Mouse (Mus musculus) v-Abl transformed pro-B cells (cell line): Measurements from ENCODE around the gene Rapgef2.
"Not testable (repeated sequence)": the region's sequence is repeated elsewhere in the genome, so short reads cannot be mapped to it uniquely, and the experiment has no call there.

Experiments used
- in situ Hi-C, 2 experiments: fragments of 400-800 bp; cut with MboI; formaldehyde crosslinking; loops; one replicate each; pipeline ENCODE4 v1.15.1; 2025; ENCODE audit not compliant: unreplicated experiment in 2 of 2

The Rapgef2 gene

DNA sequence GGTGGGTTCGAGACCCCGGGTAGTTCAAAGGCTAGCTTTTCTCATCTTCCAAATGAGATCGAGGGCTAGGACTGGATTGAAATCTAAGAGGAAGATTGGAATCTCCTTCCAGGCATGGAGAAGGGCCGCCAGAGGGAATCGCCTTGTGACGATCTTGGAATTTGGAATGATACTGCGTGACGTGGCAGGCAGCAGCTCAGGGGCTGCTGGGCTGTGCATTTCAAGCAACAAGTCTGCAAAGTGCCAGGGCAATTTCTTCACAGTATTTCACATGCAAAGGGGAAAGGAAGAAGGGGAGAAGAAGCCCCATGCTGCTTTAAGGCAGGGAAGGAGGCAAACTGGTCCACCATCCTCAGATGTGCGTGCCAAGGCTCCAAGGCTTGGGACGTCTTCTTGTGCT is 222.2 kb downstream of the Rapgef2 start:
- in situ Hi-C loops: no loop called here

DNA sequence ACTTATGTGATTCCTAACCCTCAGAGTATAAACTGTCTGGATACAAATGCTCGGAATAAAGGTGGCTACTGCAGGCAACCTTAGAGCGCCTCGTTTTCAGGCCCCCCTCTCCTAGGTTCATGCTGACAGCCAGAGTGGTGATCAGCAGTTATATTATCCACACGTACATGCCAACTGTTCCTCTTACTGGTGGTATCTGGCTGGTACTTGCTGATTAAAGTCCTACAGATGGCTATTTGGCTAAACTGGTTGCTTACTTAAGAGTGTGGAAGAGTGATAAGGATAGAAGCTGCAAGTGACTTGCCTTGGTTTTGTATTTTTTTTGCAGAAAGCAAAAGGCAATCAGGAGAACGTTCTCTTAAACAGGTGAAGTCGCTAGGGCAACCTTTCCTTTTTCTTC is 224.9 kb downstream of the Rapgef2 start:
- in situ Hi-C loops: no loop called here

DNA sequence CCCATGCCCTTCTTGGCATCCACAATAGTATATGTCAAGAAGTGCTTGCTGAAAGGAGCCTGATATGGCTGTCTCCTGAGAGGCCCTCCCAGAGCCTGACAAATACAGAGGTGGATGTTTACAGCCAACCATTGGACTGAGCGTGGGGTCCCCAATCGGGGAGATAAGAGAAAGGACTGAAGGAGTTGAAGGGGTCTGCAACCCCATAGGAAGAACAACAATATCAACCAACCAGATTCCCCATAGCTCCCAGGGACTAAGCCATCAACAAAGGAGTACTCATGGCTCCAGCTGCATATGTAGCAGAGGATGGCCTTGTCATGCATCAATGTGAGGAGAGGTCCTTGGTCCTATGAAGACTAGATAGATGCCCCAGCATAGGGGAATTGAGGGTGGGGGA is 227.8 kb downstream of the Rapgef2 start:
- in situ Hi-C loops: not testable (repeated sequence)

DNA sequence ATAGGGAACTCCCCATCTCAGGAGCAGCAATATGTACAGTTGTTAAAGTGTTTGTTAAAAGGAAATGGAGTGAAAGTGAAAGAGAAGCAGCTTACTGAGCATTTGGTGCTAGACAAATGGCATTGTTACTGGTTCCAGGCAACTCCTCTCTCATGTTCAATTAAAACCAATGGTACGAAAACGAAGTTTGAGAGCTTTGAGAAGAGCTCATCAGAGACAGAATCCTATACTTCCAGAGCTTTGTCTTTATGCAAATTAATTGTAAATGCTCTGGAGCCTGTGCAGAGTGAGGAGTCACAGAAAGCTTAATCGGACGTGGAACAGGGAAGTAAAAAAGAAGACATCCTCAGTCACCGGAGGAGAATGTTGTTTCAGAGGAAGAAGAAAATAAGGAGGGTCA is 241.1 kb downstream of the Rapgef2 start:
- in situ Hi-C loops: no loop called here

DNA sequence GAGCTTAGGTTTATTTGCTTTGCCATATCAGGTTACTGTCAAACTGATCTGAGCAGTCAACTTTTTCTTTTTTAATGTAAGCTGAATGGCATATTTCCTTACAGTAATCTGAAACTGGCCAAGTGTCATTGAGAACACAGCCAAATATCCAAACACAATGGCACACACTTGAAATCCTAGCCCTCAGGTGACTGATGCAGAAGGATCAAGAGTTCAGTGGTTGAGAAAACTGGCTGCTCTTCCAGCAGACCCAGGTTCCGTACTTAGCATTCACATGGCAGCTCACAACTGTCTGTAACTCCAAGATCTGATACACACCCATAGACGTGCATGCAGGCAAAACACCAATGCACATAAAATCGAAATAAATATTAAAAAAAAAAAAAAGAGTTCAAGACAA is 243.3 kb downstream of the Rapgef2 start:
- in situ Hi-C loops: no loop called here

DNA sequence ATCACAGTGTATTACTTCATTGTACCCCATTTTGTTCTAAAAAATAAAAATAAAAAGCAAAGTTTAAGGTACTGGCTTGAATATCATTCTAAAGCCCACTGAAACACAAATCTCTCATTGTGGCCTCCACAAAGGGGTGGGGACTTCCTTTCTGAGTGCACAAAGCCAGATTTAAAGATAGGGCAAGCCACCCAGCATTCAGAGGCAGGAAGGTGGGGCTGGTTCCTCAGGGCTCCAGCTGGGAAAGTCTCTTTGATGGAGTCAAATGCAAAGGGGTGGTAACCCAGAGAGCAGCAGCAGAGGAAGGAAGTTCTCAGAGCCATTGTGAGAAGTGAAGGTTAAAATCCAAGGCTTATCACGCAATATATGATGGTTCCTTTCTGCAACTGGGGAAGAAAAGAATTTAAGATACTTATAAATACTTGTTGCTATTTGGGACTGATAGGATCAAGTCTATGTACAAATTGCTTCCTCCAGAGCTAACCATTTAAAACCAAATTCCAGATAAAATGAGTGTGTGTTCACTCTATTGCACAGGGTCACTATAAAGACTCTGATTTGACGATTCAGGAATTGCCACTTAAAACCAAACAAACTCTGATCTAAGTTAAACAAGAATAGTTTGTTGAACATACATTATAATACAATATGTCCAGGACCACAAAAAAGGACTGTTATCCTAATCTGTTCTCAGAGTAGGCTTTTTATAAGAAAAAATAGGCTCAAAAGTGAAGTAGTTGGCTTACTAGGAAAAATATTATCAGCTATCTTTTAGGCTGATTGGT is 246.5 kb downstream of the Rapgef2 start:
- in situ Hi-C loops: no loop called here

DNA sequence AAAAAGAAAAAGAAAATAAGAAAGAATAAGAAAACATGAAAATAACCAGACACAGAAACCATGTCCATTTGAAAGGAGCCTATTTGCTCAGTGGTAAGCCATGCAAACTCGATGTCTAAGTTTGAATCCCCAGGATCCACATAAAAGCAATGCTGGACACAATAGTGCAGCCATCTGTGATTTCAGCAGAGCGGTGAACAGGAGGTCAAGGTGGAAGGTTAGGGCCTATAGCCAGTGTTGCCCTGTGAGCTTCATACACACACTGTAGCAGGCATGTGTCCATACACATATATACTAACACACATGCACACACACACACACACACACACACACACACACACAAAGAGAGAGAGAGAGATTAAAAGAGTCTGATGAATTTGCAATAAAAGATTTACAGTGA is 247.3 kb downstream of the Rapgef2 start:
- in situ Hi-C loops: no loop called here

DNA sequence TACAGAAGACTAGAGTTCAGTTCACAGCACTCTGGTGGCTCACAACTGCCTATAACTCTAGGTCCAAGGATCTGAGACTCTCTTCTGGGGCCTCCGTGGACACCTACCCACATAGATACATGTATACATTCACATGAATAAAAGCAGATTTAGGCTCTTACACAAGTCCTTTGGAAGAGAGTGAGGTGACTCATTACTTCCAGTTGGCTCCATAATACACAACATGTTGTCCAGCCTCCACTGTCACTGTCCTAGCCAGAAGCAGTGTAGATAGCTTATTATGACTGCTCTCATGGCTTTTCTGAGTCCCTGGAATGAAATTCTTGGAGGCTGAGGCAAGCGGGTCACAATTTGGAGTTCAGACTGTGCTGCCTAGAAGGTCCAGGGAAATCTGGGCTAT is 251.9 kb downstream of the Rapgef2 start:
- in situ Hi-C loops: no loop called here

DNA sequence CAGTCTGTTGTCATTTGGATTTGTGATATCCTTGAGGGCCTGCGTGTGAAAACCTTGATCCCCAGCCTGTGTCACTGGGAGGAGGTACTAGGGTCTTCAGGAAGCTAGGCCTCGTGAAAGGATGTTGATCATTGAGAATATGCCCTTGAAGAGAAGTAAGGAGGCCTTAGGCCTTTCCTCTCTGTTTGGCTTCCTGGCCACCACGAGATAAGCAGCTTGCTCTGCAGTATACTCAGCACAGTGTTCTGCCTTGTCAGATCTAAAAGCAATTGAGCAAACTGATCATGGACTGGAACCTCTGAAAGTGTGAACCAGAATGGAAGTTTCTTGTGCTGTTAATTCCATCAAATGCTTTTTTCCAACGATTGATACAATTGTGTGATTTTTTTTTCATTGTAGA is 255.5 kb downstream of the Rapgef2 start:
- in situ Hi-C loops: no loop called here

DNA sequence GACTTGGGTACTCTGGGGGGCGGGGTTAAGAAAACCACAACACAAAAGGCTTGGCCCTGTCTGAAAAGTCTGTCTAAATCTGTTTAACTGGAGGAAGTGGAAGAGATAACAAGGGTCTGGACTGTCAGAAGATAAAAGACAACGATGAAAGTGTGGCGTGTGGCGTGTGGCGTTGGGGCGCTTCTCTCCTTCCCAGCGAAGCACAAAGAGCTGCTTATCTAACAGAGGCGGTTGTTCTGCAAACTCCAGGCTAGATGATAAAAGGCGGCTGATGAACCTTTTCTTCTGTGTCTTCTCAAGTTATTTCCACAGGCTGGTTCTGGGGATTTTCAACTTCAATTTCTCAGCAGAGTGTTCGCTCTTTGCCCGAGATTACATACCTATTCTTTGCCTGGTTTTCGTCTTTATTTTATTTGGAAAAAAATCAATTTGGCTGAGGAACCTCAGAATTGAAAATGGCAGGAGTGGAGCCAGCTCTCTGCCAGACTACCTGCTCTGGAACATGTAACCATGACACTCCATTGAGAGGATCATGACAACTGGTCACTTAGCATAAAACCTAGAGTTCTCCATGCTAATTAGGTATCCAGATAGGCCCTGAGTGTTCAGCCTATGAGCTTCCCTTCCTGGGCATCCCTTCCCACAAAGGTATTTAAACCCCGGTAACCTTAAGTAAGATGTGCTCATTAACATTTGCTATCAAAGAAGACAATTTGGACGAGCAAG is 258.0 kb downstream of the Rapgef2 start:
- in situ Hi-C loops: no loop called here

DNA sequence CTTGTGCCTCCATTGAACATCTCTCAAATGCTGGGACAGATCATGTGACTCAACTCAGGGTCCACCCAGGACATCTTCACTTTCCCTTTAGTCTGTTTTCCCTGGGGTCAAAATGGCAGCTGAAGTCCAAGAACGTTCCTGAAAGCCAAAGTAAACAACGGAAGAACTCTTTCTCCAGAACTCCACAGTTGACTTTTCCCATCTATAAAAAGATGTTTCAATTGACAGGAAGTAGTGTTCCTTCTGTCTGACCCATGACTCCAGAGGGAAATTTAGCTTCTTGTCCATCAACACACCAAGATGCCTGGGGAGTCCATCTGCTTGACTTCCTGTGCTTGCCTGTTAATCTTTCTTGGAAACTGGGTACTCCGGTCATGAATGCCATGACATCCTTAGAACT is 260.3 kb downstream of the Rapgef2 start:
- in situ Hi-C loops: no loop called here

DNA sequence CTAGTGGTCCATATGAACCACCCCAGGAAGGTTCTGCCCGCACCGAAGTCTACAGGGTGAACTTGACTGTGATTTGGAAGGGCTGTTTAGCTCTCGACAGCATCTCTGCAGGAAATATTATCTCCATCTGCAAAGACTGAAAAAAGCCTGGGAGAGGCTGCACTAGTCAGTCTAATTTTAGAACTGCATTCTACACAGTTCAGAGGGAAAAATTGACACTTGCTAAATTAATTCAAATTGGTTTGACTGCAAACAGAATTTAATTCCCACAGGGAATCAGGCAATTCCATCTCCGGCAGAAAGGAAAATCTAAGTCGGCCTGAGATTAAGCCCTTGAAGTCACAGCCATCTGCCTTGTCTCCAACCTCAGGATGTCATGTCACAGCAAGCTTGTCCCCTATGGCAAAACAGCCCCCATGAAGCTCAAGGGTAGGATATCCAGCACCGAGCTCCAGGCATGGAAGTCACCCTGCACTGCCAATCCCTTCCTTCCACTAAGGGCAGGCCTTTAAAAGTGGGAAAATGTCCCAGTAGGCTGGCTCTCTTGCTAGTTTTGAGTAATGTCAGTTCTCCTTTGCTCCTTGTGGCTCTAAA is 262.5 kb downstream of the Rapgef2 start:
- in situ Hi-C loops: no loop called here

DNA sequence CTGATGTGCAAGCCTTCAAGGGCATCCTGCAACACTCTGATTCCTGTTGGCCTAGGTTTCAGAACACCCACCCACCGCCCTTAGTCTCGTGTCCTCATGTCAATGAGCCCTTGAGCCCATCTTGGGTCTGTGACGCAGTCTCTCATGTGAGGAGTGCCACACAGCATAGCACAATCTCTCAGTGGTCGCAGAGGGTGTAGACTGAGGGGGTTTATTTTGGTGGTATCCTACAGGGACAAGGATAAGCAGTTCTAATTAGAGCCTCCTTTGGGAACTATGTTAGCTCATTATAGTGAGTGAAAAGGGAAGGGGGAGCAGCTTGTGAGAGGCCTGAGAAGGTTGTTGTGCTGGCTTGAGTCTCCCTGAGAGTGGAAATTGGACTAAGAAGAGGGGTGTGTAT is 263.6 kb downstream of the Rapgef2 start:
- in situ Hi-C loops: no loop called here

DNA sequence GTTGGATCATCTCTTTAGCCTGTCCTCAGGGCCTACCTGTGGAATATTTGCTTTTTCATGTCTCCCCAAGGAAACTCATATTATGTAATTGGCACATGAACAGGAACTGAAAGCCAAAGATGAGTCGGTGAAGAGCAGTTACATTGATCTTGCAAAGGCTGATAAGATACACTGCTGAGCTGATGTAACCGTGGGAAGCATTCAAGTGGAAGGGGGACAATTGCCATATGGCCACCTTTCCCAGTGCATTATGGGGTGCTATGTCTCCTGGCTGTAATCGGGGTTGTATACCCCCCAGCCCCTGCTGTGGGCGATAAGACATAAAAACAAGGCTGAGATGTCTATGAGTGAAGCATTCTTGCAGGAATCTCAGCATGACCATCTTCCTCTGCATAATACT is 268.9 kb downstream of the Rapgef2 start:
- in situ Hi-C loops: no loop called here

DNA sequence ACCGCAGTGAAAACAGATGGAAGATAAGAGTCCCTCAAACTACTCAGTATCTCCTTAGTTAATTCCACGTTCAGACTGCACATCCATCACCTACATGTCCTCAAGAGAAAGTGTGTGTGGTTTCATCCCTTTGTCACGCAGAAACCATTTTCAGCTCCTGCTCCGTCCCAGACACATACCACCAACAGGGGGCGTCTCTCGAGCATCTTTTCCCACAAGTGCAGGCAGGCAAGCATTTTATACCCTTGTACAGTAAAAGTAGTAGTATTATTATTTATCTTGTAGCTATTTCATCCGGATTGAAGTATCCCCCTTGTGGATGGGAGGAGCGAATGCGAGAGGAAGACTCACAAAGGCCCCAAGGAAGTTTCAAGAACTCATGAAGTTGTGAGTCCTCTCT is 269.5 kb downstream of the Rapgef2 start:
- in situ Hi-C loops: no loop called here

DNA sequence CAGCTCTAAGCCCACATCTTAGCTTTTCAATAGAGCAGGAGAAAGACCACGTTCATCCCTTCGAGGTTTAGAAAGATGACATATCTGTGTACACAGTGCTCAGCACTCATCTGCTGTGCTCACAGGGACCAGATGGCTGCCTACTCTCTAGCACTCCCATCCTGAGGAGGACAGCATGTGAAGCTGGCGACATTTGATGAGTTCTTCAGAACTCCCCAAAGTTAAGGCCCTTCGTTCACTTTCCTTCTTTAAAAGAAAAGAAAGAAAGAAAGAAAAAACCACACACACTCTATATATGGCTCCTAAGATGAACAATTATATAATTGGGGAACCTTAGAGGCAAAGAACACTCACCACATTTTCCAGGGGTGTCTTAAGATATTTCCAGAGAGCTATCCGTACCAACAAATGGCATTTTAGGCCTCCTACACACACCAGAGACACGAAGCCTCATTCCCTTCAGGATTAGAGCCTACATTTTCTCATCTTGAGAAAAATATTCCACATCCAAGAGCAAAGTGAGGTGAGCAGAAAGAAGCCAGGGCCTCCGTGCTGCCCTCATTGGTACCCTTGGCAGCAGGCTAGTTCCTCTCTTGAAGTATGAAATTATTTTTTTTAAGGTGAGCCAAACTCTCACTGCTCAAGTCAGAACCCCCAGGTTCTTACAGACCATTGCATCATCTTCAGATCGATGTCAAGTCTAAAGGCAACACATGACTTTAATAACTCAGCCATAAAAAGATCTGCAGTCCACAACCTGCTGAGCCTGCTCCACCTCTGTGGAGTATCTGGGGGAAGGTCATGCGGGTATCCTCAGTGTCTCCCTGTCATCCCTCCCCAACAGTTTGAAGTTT is 270.5 kb downstream of the Rapgef2 start:
- in situ Hi-C loops: no loop called here
